In genomic region chr4:129051461-129052183, GRCm38 (mm10) we compare ENCODE assay signal across 27 mouse cellular contexts. TPM values are rescaled to one million over a fixed set of nuclear protein-coding genes. Genes with fewer than 3 reads are reported as not detected.
DNase-seq lines count a peak whose midpoint lies in the region; ATAC-seq and TF ChIP-seq lines count a peak whose summit lies in the region.
"Had no signal": no experiment of that assay in that cellular context is flagged by ENCODE, and none has a peak within 500 bp of the region (broad histone marks: within the 10 kb centered on the region; RNA-seq: fewer than 3 reads in every experiment).

No protein-coding gene starts in this region.

- no peak overlapping the region for H3K27ac ChIP-seq in heart, embryonic 12.5 days (ENCODE audit: poor library complexity, severe bottlenecking)
- H3K27ac ChIP-seq in ES-Bruce4 (ENCODE audit: insufficient read depth, low read length): peak overlapping the region; percentile 16; the same call in 1 of the 2 replicates
- H3K27ac ChIP-seq in liver, embryonic 15.5 days (replicated peaks): no peak overlapping the region
- H3K27ac ChIP-seq: gastrocnemius, adult 2 months; limb, embryonic 15.5 days; midbrain, embryonic 12.5 days had no signal

- no peak for TF ChIP-seq POLR2A in ES-Bruce4 (IDR thresholded peaks at IDR 0.05; ENCODE audit: insufficient read depth, low read length)

- no peak overlapping the region for H3K4me3 ChIP-seq in heart, embryonic 12.5 days
- H3K4me3 ChIP-seq in ES-Bruce4 (ENCODE audit: low read depth, low read length): no peak overlapping the region
- no peak overlapping the region for H3K4me3 ChIP-seq in liver, embryonic 15.5 days (replicated peaks)
- H3K4me3 ChIP-seq: gastrocnemius, adult 2 months; hindbrain, embryonic 13.5 days; limb, embryonic 15.5 days; midbrain, embryonic 12.5 days had no signal

- no peaks in the 10 kb centered on the region for H3K36me3 ChIP-seq in heart, embryonic 12.5 days
- H3K36me3 ChIP-seq in ES-Bruce4 (ENCODE audit: control insufficient read depth, insufficient read depth, low read length, poor library complexity, severe bottlenecking): no peaks in the 10 kb centered on the region
- H3K36me3 ChIP-seq in liver, embryonic 15.5 days (replicated peaks): no peaks in the 10 kb centered on the region
- H3K36me3 ChIP-seq: hindbrain, embryonic 13.5 days; limb, embryonic 15.5 days; midbrain, embryonic 12.5 days had no signal

- peak overlapping the region; percentile 28; the same call in 1 of the 2 replicates for H3K4me2 ChIP-seq in heart, embryonic 12.5 days
- peak overlapping the region; percentile 54 for H3K4me2 ChIP-seq in liver, embryonic 15.5 days
- H3K4me2 ChIP-seq: hindbrain, embryonic 13.5 days; limb, embryonic 15.5 days; midbrain, embryonic 12.5 days had no signal

- peaks cover 25% of the 10 kb centered on the region for H3K4me1 ChIP-seq in heart, embryonic 12.5 days (replicated peaks)
- H3K4me1 ChIP-seq in ES-Bruce4 (ENCODE audit: control insufficient read depth, insufficient read depth, low read length): peaks cover 10% of the 10 kb centered on the region
- H3K4me1 ChIP-seq in liver, embryonic 15.5 days (replicated peaks): peaks cover 50% of the 10 kb centered on the region

- intact Hi-C loops in heart, postnatal 25 days (cut with DNase I): loop anchor here (10.0 kb wide), 1 partner anchor 57 kb away; the partner anchor contains the start of gene Ak2

- no peak overlapping the region for H3K9ac ChIP-seq in heart, embryonic 12.5 days
- 0 out of 2 replicates have a peak overlapping the region, but pooled peaks have one; percentile 13 for H3K9ac ChIP-seq in ES-Bruce4 (ENCODE audit: low read depth, poor library complexity, severe bottlenecking)
- no peak overlapping the region for H3K9ac ChIP-seq in liver, embryonic 15.5 days
- H3K9ac ChIP-seq: forebrain, postnatal 0 days; hindbrain, embryonic 13.5 days; limb, embryonic 15.5 days; midbrain, embryonic 12.5 days had no signal

- peaks cover 19% of the 10 kb centered on the region for H3K27me3 ChIP-seq in heart, embryonic 12.5 days (replicated peaks)
- H3K27me3 ChIP-seq in ES-Bruce4 (ENCODE audit: control insufficient read depth, insufficient read depth, low read length, poor library complexity, severe bottlenecking): no peaks in the 10 kb centered on the region
- peaks cover 48% of the 10 kb centered on the region for H3K27me3 ChIP-seq in liver, embryonic 15.5 days

- TF ChIP-seq EP300 in ES-Bruce4 (IDR thresholded peaks at IDR 0.05; ENCODE audit: insufficient read depth, low read depth, low read length): peak; percentile 55

- DNase-seq in heart, postnatal 25 days (ENCODE audit: low spot score): no peak
- peak; percentile 84 for DNase-seq in ZHBTc4 (ENCODE audit: low read depth, low spot score)
- DNase-seq in left cerebral cortex, adult 18-20 months (ENCODE audit: low spot score in 2 of 2): no peak
- no peak for DNase-seq in natural killer cell, adult 2 months (ENCODE audit: low spot score in 2 of 2)
- DNase-seq: adrenal gland, adult 2 months; B cell, adult 2 months; cerebellum, adult 9-10 months; forebrain, postnatal 0 days; gastrocnemius, adult 2 months; heart, postnatal 10 days; kidney, adult 8-10 months; kidney, postnatal 25 days; right cerebral cortex, postnatal 14 days; spleen, adult 18-20 months; thymus, adult 18-20 months had no signal

- no peaks in the 10 kb centered on the region for H3K9me3 ChIP-seq in heart, embryonic 12.5 days (replicated peaks)
- no peaks in the 10 kb centered on the region for H3K9me3 ChIP-seq in ES-Bruce4 (replicated peaks; ENCODE audit: control insufficient read depth, insufficient read depth, low read length, poor library complexity, severe bottlenecking)
- no peaks in the 10 kb centered on the region for H3K9me3 ChIP-seq in liver, embryonic 15.5 days (replicated peaks)
- H3K9me3 ChIP-seq: G1E; hindbrain, embryonic 13.5 days; limb, embryonic 15.5 days; midbrain, embryonic 12.5 days had no signal

- no peak for ATAC-seq in heart, embryonic 12.5 days (ENCODE audit: insufficient number of reproducible peaks, low FRiP score)
- ATAC-seq in liver, embryonic 15.5 days (ENCODE audit: insufficient read depth): no peak; the same call in 1 of the 2 replicates
- ATAC-seq: forebrain, postnatal 0 days; lung, postnatal 0 days had no signal

- WGBS in heart, embryonic 12.5 days: 7% methylated on average over 11 of the region's 11 CpGs
- 15% methylated on average over 11 of the region's 11 CpGs for WGBS in liver, embryonic 15.5 days (ENCODE audit: insufficient replicate concordance)

- TF ChIP-seq CTCF in ES-Bruce4 (IDR thresholded peaks at IDR 0.05; ENCODE audit: low read depth, low read length): no peak

RNA-seq across cellular contexts. Expression of gene Rnf19b, which starts 6.4 kb away (rescaled TPM):
- 8.1 and 8.2 TPM in 2 replicates for polyA plus RNA-seq in heart, embryonic 12.5 days (2016; fragmentation: Nextera tagmentation; extraction: Ambion mirVana)
- 10 to 100 TPM; 21.8 to 21.9 TPM for total RNA-seq in heart, postnatal 25 days (2021)
- polyA plus RNA-seq in ES-Bruce4 (2011; ENCODE audit: insufficient read depth, insufficient read length, low read depth, missing spikeins): 38.8 and 43.4 TPM in 2 replicates
- polyA plus RNA-seq in liver, embryonic 15.5 days (2015; fragmentation: Nextera tagmentation; extraction: Ambion mirVana): 4.8 and 5.5 TPM in 2 replicates
- total RNA-seq in left cerebral cortex, adult 18-20 months (2021): 10 to 100 TPM; 54.7 to 59.3 TPM

RNA-seq across cellular contexts. Expression of gene Tmem54, which starts 53.7 kb away (rescaled TPM):
- polyA plus RNA-seq in heart, embryonic 12.5 days (2016; fragmentation: Nextera tagmentation; extraction: Ambion mirVana): 0.24 and 0.34 TPM in 2 replicates
- total RNA-seq in heart, postnatal 25 days (2021): not detected
- polyA plus RNA-seq in ES-Bruce4 (2011; ENCODE audit: insufficient read depth, insufficient read length, low read depth, missing spikeins): 6.9 and 8.9 TPM in 2 replicates
- polyA plus RNA-seq in liver, embryonic 15.5 days (2015; fragmentation: Nextera tagmentation; extraction: Ambion mirVana): 1.2 and 1.9 TPM in 2 replicates
- total RNA-seq in left cerebral cortex, adult 18-20 months (2021): not detected
- total RNA-seq: adrenal gland, adult 2 months; common myeloid progenitor, adult 5-6 weeks; forebrain, postnatal 0 days; G1E; gastrocnemius, adult 2 months; heart, postnatal 10 days; layer of hippocampus, adult 8-10 months; left cerebral cortex, postnatal 36 days; neutrophil, adult 5-6 weeks had no signal
- polyA plus RNA-seq: adrenal gland, adult 2 months; forebrain, postnatal 0 days; G1E; hindbrain, embryonic 13.5 days had no signal

RNA-seq across cellular contexts. Expression of gene Ak2, which starts 59.9 kb away (rescaled TPM):
- 164 and 167 TPM in 2 replicates for polyA plus RNA-seq in heart, embryonic 12.5 days (2016; fragmentation: Nextera tagmentation; extraction: Ambion mirVana)
- total RNA-seq in heart, postnatal 25 days (2021): 10 to 100 TPM; 72.9 to 73.9 TPM
- 204 and 208 TPM in 2 replicates for polyA plus RNA-seq in ES-Bruce4 (2011; ENCODE audit: insufficient read depth, insufficient read length, low read depth, missing spikeins)
- polyA plus RNA-seq in liver, embryonic 15.5 days (2015; fragmentation: Nextera tagmentation; extraction: Ambion mirVana): 119 and 121 TPM in 2 replicates
- 10 to 100 TPM; 24.3 to 27.2 TPM for total RNA-seq in left cerebral cortex, adult 18-20 months (2021)
